Mouse (Mus musculus) left cerebral cortex, adult 11 months (tissue): ENCODE results near the gene Dhrs4.

Source experiments
- DNase-seq: peaks from one replicate; pipeline ENCODE4 v3.0.0; 2022; ENCODE audit warnings: low spot score

The Dhrs4 gene

DNA sequence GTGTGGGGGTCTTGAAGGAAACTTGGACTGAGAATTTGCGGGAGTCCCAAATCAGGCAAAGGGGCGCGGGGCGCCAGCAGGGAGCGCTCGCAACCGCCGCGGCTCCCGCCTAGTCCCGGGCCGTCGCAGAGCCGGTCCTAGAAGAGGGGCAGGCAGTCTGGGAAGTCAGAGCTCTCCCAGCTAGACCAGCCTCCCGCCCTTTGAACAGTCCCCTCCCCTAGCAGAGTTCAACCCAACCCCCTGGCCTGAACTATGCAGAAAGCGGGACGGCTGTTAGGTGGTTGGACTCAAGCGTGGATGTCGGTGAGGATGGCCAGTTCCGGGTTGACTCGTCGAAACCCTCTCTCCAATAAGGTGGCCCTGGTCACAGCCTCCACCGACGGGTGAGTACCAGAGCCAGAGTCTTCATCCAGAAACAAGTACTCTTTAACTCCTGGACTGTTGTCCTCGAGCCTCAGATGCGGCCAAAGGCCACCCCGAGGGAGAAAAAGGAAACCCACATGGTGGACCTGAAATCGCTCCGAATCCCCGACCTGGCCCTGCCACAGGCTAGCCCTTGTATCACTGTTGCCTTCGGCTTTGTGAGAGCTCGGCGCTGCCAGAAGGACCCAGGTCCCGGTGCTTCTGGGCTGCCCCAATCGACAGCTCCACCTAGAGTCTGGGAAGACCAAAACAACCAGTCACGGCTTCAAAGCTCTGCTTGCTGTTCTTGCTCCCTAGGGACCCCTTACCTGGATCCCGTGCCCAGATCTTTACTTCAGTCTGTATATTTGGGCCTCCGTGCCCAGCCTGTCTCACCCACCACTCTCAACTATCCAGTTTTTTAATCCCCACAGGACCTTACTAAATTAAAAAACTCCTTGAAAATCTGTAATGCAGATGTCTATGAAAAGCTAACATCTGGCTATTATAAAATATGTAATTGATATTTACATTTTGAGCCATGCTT, at the start of gene Dhrs4:
TSS of gene Dhrs4 (plus strand) at position 108 of the 949 bp plus-strand sequence.
- DNase-seq: peak; percentile 52

DNA sequence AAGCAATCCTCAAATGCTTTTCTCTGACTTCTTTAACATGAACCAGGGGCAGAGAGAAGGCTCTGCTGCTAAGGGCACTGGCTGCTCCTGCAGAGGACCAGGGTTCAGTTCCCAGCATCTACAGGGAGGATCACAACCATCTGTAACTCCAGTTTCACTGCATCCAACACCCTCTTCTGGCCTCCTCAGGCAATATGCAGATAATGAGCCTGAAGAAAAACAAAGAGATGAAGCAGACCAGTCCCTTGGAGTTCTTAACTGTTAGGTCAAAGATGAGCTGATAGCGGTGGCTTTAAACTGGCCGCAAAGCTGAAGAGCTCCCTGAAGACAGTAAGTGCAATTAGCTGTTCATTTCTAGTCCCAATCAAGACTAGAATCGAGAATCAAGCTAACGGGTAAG, 48.3 kb upstream of the Dhrs4 start:
- DNase-seq: no peak

DNA sequence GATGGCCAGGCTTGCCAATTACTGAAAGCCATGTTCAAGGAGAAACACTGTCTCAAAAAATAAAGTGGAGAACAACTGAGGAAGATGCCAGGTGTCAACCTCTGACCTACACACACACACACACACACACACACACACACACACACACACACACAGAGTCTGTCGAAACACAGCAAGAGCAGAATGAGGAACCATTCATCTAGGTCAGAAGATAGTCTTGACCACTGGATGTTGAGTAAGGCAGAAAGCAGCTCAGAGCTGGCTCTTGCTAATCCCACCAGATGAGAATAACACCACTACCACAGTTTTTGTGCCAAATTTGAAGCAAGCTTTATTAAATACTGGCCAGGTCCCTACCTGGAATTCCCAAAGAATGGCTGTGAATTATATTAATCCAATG, 45.5 kb upstream of the Dhrs4 start:
- no peak for DNase-seq

DNA sequence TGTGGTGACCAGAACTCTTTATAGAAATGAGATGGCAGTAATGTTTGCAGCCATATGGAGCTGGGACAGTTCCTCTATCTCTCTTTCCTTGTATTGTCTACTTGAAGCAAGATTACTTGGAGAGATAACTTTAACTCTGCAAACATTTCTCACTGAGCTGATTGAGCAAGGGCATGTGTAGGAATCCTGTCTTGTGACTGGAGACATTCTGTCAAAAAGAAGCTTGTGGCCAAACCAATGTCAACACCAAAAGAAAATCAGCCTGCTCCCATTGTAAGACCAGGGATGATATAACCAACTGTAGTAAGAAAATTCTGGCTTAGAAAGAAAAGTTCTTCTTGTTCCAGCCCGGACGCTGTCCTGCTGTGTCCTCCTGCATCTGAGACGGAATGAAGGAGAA, 43.7 kb upstream of the Dhrs4 start:
- no peak for DNase-seq

DNA sequence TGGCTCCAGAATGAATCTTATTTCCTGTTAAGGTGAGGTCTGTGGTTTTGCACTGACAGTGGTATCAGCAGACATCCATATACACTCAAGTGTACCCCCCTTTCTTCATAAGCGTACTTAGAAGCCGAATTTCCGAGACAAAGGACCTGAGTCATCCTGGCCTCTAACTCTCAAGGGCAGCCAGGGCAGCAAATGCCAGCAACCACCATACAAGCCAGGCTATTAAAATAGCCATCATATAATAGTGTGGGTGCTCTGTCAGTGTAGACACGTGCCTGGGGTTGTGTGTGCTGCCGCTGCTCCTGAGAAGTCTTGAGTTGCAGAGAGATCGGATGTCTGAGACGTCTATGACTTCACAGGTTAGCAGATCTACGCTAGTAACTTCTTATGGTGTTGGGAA, 41.4 kb upstream of the Dhrs4 start:
- no peak for DNase-seq

DNA sequence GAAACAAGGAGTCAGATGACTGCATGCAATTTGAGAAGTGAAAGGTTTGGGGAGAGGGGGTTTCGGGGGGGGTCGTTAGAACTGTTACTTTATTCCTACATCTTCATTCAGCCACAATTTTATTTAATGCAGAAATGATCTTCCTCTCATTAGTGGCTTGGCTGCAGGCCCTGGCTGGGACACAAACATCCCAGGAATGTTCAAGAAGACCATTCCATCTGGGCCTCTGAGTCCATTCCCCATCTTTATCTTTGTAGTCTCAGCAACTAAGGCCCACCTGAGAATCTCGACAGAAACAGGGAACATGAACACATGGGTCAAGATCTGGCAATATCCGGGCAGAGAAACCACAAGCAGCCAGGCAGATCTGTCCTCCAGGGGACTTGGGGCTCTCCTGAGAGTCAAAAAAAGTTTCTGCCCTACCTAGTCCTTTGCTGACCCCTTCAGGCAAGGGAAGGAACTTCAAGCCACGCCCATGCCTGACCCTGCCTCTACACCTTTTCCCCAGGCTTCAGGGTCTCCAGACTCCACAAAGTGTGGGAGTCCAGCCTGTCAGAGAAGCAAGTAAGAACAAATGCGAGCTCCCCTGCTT, 40.3 kb upstream of the Dhrs4 start:
- DNase-seq: peak; percentile 22

DNA sequence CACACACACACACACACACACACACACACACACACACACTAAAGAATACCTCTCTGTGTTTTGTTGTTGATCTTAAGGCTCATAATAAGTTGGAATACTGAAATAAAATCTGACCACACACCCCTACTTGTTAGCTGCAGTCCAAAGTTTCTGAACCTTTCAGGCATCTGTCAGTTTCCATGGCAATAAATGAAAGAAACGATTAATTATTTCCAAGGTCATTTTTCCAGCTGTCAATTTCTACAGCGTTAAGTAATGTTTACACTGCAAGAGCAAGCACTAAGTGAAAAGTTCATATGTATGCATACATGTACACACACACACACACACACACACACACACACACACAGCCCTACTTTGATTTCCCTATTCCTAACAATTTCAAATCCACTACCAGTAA, 20.9 kb upstream of the Dhrs4 start:
- DNase-seq: no peak

DNA sequence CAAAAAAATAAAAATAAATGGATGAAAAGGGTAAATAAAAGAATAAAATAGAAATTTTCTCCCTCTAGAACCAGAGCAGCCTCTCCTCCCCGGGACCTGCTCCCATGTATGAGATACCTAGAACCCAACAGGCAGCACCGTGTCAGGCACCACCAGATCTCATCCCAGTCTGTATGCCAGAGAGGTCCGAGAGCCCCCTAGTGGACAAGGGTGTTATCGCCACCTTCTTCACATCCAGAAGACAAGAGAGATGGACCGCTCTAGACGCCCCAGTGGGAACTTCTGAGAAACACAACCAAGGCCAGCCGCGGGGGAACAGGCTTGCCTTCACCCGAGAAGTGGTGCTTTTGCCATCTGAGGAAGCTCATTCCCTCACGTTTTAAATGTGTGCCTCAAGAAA, 20.3 kb upstream of the Dhrs4 start:
- peak; percentile 31 for DNase-seq

DNA sequence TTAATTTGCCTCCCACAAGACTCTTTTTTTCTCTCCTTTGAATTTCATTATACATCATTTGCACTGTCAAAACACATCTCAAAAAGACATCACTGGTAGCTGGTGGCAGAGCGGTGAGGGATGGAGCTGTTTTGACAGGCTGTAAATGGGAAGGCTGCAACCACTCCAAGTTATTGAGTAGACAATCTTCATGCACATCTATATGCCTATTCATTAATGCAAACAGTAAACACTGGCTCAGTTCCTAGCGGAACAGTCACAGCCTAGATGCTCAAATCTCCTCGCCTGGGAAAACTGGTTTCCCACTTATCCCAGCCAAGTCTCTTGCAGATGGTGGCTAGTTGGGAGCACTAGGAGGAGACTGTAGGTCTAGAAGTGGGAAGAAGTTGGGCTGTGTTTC, 19.8 kb upstream of the Dhrs4 start:
- DNase-seq: no peak

DNA sequence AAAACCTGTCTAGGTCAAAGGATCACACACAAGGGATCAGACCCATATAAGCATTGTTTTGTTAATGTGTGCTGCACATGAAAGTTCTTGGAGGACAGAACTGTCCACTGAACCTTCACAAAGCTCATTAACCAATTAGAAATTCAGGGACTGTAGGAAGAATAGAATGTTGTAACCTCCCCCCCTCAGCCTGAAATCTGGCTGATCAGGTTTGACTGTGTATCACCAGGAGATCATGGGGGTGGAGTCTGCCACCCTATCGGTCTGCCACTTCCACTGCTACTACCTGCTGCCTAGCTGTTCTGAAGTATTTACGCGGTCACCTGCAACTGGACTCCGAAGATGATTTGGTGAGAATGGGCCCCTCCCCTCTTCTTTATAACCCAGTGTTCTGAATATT, 18.8 kb upstream of the Dhrs4 start:
- DNase-seq: no peak

DNA sequence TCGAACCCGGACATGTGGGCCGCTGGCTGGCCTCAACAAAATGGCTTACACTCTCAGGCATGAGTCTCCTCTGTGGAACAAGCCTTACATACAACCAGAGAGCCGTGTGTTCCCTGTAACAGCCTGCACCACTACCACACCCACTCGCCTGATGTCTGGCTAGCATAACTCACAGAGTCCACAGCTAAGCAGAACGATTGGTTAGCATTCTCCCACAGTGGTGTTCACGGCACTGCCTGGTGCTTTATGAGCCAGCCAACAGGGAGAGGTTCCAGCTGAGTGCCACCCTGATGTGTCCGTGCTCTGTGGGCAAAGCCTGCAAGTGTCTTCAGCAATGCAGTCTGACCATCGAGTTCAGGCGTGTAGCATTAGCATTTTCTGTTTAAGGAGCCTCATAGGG, 18.3 kb upstream of the Dhrs4 start:
- DNase-seq: no peak

DNA sequence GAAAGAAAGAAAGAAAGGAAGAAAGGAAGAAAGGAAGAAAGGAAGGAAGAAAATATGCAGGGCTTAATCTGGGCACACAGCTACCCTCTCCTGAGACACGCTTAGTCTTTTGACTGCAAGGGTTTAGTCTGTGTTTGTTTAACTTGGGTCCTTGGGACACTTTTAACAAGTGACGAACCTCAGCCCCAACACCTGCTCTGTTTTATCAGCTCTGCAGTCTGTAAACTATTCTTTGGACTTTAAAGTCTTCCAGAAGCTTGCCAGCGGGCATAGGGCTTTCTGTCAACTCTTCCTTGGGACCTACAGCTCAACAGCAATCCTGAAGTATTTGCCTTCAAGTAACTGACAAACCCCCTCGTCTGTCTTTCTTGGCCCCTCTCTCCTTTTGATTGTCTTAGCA, 16.8 kb upstream of the Dhrs4 start:
- DNase-seq: no peak

DNA sequence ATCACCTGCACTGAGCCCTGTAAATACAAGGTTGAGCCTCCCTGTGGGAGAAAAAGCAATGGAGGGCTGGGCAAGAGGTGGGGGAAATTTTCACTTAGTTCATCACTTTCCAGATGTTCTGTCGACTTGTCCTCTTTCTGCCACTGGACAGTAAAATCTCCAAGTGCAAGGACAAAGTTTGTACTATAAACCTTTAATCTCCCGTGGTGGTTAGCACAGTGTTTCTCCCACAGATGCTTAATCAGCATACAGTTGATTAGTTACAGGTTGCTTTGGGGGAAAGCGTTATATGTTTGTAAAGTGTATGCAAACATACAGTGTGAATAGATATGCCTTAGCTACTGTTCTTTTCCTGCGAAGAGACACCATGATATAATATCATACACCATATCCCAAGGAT, 12.1 kb upstream of the Dhrs4 start:
- no peak for DNase-seq

DNA sequence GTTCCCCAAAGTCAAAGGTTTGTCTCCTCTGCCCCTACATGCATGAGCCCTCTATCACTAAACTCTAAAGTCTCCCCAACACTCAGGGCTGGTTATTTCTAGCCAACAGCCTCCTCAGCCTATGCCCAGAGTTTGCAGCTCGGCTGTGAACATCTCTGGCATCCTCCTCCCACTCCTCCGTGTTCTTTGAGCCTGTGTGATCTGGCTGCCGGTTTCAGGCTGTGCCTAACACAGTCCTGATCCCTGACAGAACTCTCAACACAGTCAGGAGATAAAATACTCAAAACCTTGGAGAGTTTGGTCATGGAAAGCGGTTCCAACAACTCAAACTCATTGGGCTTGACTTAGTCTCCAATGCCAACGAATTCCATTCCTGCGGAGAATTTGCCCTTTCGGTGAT, 11.4 kb upstream of the Dhrs4 start:
- no peak for DNase-seq

DNA sequence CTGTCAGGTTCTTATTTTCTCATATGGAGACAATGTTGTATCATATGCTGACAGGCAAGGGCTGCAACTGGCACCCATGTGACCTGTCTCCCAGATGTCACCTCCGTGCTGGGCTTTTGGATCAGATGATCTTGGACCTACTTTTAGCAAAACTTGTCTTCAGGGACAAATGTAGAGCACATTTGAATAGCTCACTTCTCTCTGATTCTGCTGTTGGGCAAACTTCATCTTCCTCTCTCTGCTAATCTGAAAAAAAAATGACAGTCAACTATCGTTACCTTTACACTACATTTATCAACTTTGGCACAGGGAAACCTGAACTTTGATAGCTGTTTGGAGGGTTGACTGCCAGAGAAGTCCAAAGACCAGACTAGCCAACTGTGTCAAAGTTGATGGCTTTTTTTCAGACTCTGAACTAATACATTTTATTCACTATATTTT, 10.2 kb upstream of the Dhrs4 start:
- DNase-seq: no peak

DNA sequence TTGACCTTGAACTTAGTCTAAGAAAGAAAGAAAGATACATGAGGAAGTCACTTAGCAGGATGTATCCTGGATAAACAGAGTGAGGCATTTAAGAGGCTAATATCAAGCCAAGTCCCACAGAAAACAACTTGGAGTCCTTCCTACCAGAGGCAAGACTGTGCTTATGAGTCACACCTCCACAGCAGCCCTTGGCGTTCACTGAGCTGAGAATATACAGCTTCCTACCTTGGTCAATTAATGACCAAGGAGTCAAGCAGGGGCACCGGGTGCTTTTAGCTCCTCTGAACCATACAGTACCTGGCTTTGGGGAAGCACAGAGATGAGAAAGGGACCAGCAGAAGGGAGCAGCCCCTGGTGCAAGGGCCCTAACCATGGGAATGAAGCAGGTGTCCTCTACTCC, 9.5 kb upstream of the Dhrs4 start:
- DNase-seq: no peak

DNA sequence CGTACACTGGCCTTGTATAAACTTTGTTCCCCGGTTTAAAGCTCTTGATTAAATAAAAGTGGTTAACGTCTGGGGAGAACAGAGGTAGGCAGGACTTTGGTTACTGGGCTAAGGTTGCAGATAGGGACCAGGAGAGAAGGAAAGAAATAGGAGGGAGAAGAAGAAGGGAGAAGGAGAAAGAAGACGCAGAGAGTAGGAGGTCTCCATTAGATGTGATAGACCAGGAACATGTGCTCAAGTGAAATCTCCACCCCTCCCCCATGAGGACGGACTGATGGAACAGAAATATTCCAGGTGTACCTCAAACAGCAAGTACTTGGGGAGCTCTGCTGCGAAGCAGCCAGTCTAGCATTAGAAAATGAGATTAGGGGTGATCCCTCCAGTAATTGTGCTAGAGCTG, 8.7 kb upstream of the Dhrs4 start:
- DNase-seq: no peak

DNA sequence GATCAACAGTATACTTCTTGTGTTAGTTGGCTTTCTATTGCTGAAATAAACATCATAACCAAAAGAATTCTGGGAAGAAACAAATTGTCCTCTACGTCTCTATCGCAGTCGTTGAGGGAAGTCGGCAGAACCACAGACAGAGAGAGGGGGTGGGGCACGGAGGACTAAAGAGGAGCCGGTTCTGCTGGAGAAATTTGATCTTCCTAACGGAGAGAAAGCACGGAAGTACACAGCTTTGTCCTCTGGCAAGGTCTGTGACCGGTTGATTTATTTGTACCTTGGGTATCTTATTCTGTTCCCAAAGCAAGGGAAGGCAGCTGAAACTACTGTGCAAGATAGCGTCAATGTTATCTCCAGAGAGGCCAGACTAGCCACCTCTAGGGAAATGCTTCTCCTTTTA, 7.8 kb upstream of the Dhrs4 start:
- no peak for DNase-seq

DNA sequence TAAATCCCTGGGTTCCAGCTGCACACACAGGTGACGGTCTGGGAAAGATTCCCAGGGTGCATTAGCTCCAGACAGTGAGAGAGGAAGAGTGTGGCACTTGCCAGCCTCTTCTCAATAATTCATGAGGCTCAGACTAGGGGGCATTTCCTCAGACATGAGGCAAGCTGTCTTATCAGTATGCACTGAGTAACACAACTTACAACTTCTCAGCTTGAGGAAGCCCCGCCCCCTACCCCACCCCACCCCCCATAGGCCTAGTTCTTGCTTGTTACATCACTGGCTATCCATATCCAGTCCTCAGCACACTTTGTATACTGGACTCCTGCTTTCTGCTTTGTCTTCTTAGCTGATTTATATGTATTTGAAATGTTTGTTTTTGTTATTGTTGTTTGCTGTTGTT, 2.9 kb upstream of the Dhrs4 start:
- no peak for DNase-seq

DNA sequence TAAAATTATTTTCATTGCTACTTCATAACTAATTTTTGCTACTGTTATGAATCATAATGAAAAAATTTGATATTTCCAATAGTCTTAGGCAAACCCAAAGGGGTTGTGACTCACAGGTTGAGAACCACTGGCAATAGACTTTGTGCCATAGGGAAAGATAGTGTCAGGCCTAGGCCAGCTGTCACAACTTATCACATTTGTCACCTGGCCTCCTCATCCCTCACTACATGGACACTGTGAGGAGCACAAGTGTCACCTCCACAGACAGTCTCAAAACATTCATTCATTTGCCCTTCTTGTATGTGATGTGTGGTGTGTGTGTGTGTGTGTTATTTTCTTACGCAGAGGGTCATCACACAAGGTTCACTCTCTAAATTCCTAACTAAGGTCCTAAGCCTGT, 1.1 kb upstream of the Dhrs4 start:
- DNase-seq: no peak

DNA sequence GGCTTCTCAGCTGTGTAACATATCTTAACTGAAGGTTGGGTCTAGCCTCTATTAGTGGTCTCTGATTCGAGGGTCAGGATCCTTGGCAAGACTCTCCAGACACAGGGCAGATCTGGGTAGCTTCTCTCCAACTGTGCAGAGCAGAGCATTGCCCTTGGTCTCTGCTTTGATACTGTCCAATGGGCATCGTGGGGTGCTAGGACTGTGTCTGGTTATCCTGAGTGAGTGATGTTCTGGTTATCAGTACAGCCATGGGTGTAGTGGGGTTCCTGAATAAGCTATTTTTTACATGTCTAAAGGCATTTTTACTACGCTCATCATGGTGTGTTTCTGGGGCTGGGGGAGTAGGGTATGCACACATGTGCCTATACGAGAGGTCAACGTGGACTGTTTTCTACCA, 729 bp upstream of the Dhrs4 start:
- no peak for DNase-seq

DNA sequence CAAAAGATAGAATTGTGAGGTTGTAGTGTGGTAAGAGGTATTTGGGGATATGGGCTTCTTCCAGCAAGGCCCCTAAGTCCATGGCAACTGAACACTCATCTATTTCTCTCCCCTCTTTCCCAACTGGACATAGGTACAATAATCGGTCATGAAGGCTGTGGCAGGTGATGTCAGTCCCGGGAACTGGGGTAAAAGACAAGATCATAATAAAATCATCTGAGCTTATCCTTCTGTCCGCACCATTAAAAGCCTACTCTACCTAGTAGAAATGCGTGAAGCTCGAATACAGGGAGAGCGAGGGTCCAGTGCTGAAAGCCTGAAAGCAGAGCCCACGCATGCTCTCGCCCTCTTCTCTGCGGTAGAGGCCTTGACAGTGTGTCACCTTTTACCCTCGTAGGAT, 1.1 kb downstream of the Dhrs4 start:
- no peak for DNase-seq

DNA sequence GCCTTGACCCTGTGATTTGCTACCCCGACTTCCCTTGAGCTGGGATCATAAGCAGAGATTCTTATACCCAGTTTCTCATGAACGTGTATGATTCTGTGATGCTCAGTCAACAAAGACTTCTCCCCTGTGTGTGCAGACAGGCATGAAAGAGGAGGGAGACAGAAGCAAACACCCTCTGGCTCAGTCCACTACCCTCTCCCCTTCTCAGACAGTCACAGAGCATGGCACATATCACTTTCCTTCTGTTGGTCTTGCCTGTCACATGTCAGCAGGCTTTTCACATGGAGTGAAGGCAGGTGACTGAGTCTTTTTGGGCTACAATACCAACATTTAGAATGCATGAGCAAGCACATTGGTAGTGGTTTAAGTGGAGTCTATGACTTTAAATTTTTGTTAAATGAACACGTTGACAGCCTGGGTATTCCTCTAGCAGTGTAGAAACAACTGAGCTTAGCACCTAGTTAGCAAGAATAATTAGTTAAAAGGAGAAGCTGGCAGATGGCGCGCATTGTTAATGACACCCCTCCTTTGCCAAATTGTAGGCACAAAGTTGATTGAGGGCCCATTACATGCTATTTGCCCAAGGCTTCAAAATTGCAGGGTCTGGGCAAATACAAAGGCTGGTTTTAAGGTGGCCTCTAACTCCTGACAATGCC, 6.0 kb downstream of the Dhrs4 start:
- no peak for DNase-seq
